Mouse (Mus musculus) left cerebral cortex, postnatal 36 days (tissue): Measurements from ENCODE around the gene Gh. TPM values are rescaled to one million over a fixed set of nuclear protein-coding genes. Genes with fewer than 3 reads are reported as not detected.

Source experiments
- DNase-seq, 2 experiments: peaks; one replicate each; pipeline ENCODE4 v3.0.0; 2021 to 2022; ENCODE audit warnings: low spot score in 2 of 2, mixed read lengths in 1 of 2
- intact Hi-C: fragments of 180-260 bp; cut with DNase I; formaldehyde crosslinking; loops from one replicate; pipeline ENCODE4 v1.15.1; 2025
- total RNA-seq, 2 experiments: library from RNA; stranded (reverse); gene quantifications; 2 replicates each; pipeline ENCODE4 v1.2.3; 2021

The Gh gene
- total RNA-seq, 2 experiments from 2014 or later = not detected

DNA sequence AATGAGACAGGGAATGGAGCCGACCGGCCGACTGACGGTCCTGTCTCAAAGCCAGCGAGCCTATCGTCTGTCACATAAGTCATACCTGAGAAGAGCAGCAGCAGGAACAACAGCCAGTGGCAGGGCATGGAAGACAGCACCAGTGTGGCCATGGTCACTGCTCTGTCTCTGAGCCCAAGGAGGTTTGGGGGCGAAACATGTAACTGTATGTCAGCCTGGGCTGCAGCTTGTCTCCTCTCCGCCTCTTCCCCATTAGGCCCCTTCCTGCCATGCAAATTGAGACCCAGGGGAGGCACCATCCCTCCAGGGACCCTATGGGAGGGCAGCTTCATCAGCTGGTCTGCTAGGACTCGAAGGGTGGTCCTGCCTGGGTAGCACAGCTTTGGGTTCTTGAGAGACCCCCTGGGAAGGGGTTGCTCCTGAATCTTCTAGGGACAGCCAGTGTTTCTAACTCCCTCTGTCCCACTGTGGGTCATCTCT is 12.7 kb upstream of the Gh start, which contains the start of gene Cd79b:
TSS of gene Cd79b (minus strand) at position 430 of the 480 bp plus-strand sequence.
- DNase-seq = no peak
- intact Hi-C loops = no loop called here

DNA sequence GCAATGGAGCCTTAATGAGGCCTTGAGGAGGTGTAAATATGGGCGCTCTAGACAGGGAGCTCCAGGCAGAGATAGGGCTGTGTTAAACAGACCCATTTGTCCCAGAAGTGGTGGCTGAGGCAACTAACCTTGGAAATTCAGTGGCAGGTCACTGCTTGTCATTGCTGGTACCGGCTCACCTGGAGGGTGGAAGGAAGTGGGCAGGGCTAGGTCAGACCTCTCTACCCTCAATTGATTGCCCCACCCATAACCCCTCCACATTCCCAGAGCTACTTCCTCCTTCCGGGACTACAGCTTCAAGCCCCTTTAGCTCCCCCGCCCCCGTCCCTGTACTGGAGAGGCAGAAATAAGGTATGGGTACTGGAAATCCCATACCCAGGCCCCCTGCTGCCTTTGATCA is 11.9 kb upstream of the Gh start:
- DNase-seq = no peak
- intact Hi-C loops = no loop called here

DNA sequence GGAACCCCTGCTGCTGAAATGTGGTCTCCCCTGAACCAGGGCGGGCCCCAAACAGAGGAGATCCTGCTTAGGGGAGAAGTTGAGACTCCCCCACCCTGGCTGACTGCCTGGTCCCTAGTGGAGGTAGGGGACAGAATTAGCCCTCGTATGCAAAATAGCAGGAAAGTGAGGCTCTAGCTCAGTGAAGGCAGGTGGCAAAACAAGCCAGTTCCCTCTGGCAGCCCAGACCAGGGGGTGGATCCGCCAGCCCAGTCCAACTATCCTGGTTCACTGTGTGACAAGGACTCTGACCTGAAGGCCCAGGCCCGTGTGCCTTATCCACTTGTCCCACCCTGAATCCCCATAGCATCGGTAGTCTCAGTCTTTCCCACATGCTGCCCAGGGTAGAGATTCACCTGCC is 8.5 kb upstream of the Gh start:
- DNase-seq = peak in 1 of 2 experiments; percentile 10
- intact Hi-C loops = no loop called here

GRCm38 (mm10) chr11:106308162-106308561 is 6.5 kb upstream of the Gh start:
- DNase-seq = no peak
- intact Hi-C loops = no loop called here

DNA sequence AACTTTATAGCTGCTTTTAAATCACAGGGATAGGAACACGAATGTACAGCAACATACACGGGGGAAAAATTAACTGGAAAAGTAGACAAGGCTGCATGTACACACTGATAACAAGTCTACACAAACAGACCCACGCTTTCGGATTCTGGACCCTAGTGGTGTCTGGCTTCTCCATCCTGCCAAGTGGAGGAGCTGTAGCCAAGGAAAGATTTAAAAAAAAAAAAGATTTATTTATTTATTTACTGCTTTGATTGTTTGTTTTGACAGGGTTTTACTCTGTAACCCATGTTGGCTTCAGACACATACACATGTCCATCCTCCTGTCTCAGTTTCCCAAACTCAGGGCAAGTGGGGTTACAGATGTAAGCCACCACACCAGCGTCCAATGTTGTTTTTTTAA is 5.8 kb upstream of the Gh start:
- intact Hi-C loops = no loop called here
- DNase-seq = no peak

GRCm38 (mm10) chr11:106306758-106307157 is 5.1 kb upstream of the Gh start:
- intact Hi-C loops = no loop called here
- no peak for DNase-seq

- intact Hi-C loops = no loop called here
- DNase-seq = no peak
These were observed 4.4 kb upstream of the Gh start for GRCm38 (mm10) chr11:106306065-106306385.

DNA sequence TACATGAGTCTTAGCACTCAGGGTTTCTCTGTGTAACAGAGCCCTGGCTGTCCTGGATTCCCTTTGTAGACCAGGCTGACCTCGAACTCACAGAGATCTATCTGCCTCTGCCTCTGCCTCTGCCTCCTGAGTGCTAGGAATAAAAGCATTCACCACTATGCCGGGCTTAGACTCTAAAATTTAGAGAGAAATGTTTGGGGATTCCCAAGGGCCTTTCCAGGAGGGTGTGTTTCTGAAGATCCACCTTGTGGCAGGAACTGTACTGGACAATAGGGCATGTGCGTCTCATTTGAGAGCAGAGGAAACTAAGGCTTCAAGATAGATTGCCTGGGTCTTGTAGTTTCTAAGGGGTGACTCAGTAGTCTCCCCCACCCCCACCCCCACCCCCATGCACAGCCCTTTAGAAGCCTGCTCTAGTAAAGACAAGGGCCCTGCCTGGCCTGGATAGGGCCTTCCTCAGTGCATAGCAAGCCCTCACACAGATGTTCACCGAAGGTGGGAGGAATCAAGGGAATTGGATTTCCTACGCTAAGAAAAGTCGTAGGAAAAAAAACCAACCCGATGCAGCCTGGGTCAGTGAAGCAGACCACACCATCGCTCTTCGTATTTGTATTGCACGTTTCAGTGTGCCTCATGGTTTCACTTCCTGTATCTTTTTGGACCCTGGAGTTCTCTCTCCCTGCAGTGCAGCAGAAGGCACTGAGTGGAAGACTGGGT is 3.8 kb upstream of the Gh start:
- no peak for DNase-seq
- intact Hi-C loops = no loop called here

DNA sequence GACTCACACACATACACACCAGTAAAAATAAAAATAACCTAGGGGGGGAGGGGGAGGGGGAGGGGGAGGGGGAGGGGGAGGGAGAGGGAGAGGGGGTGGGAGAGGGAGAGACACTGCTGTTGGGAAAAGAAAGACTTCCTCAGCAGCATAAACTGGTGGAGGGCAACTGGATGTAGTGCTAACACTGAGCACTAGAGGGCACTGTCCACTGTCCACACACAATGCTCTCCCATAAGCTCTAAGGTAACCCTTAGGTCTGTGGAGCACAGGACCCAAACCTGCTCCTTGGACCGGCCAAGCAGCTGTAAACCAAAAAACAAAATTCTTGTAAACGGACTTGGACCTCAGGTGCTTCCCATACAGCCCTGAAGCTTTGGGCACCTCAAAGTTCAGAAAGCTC is 969 bp upstream of the Gh start:
- DNase-seq = peak; percentile 14 to 20
- intact Hi-C loops = loop anchor here (1.0 to 2.0 kb wide), 2 partner anchors 64 to 90 kb away; no protein-coding TSS in a partner anchor

DNA sequence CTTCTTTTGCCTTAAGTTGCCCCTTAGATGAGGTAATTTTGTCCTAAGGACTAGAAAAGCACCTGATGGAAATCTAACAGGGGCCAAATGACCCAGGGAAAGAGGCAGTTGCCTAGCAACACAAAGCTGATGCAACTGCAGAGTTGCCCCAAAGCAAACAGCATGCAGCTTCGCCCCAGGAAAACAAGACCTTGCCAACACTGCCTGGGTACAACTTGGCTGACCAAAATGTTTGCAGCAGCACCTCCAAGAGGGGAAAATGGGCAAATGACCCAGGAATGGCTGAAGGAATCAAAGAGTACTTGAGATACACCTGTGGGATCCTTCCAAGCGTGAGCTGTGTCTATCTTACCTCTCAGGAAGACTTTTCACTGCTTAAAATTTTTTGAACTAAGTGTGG is 9.8 kb downstream of the Gh start:
- intact Hi-C loops = no loop called here
- DNase-seq = no peak

DNA sequence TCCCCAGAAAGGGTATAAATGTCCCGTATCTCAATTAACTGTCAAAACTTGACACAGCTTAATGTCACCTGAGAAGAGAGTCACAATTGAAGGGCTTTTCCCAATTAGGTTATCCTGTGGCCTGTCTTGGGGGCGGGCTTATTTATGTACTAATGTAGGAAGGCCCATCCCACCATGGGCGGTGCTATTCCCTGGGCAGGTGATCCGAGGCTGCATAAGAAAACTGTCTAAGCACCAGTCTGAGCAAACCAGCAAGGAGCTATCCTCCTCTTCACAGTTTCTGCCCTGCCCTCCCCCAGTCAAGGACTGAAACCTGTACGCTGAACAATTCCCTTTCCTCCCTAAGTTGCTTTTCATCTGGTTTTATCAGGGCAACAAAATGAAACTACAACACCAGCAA is 11.3 kb downstream of the Gh start:
- DNase-seq = no peak
- intact Hi-C loops = no loop called here

- intact Hi-C loops = no loop called here
- no peak for DNase-seq
These were observed 12.3 kb downstream of the Gh start for GRCm38 (mm10) chr11:106289369-106289768.

DNA sequence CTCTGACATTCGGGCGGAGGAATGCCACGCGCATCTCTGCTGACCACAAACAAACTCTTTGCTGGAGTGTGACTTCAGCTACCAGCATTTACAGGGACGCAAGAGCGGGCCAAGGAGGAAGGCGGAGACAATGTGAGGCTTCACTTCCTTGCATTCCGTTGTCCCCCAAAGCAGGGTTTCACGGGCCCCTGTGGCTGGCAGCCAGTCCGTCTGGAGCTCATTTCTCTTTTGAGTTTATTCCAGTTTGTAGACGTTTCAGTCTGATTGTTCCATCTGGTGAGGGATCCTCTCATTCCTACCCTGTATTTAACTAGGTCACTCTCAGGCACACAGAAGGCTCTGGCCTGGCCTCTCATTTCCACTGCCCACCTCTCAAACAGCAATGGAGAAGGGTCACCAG is 14.7 kb downstream of the Gh start:
- DNase-seq = no peak
- intact Hi-C loops = no loop called here

- DNase-seq = no peak
- intact Hi-C loops = no loop called here
These were observed 15.5 kb downstream of the Gh start for GRCm38 (mm10) chr11:106286206-106286605.

DNA sequence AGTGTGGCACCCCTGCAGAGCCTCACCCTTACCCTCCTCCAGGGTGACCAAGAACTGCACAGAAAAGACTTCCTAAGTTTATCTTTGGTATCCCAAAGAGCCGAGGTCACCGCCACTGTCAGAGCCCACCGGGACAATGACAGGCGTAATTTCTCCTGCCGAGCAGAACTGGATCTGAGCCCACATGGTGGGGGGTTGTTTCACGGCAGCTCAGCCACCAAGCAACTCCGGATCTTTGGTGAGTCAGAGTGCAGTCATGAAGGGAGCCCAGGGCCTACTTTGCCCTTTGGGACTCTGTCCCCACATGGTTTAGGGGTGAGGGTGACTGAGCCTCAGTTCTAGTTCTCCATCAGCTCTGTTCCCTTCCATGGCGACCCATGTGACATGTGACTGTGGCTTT is 17.5 kb downstream of the Gh start:
- intact Hi-C loops = no loop called here
- no peak for DNase-seq

DNA sequence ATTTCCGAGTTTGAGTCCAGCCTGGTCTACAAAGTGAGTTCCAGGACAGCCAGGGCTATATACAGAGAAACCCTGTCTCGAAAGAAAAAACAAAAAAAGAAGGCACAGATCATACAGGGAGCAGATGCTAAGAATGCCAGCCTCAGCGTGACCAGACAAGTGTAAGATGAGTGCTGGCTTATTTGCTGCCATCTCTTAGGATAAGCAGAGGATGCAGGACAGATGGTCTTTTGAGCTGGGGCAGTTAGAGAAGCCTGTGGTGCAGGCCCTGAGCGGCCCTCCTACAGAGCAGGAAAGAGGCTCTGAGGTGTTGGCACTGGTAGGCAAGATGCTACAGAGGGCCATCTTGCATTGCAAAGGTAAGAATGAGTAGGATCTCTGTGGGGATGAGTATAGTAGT is 18.3 kb downstream of the Gh start:
- no peak for DNase-seq
- intact Hi-C loops = no loop called here

GRCm38 (mm10) chr11:106282452-106282851 is 19.2 kb downstream of the Gh start:
- intact Hi-C loops = no loop called here
- no peak for DNase-seq

GRCm38 (mm10) chr11:106276454-106276853 is 25.2 kb downstream of the Gh start, which contains the start of gene Tcam1:
Gene Tcam1, plus strand, starts transcription at chr11:106276672.
- DNase-seq = peak; percentile 90 to 91
- intact Hi-C loops = no loop called here

DNA sequence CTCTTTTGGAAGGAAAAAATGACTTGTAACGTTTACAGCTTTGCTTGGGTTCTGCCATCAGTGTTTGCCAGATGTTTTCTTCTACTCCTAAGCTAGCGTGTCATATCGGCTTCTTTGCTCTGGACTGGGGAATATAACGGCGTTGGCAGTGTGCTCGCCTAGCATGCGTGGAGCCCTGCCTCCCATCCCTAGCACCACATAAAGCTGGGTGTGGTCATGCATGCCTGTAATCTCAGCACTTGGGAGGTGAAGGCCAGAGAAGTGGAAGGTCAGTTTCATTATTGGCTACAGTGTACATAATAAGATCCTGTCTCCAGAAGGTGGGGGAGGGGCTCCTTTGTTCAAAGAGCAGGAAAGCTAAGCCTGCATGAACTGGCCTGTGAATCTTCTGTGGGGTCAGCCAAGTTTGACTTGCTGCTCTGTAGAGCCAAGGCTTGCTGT is 26.7 kb downstream of the Gh start:
- DNase-seq = no peak
- intact Hi-C loops = no loop called here

DNA sequence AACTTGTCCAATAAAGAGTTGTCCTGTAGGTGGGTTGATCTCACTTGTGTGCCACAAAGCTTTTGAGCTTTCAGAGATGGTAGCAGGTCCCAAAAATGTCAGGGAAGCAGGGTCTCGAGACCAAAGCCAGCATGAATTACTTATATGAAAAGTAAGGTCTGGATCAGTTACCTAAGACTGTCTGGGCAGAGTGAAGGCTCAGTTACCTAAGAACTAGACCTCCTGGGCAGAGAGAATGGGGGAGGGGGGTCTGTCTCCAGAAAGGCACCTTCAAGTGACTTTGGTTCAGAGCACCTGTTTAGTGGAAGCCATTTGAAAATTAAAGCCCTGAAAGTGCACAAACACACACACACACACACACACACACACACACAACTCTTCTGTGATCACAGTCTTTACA is 27.3 kb downstream of the Gh start:
- intact Hi-C loops = no loop called here

GRCm38 (mm10) chr11:106273811-106274210 is 27.9 kb downstream of the Gh start:
- intact Hi-C loops = no loop called here
- DNase-seq = no peak

More for the DNA sequence above, 27.3 kb downstream of the Gh start:
- DNase-seq = no peak

- DNase-seq = no peak
- intact Hi-C loops = no loop called here
These were observed 28.4 kb downstream of the Gh start for GRCm38 (mm10) chr11:106273311-106273684.
